Mouse (Mus musculus) left cerebral cortex, postnatal 4 days (tissue): ENCODE results near the gene Lca5l. TPM values are rescaled to one million over a fixed set of nuclear protein-coding genes. Genes with fewer than 3 reads are reported as not detected.

Source experiments
- DNase-seq: peaks from one replicate; pipeline ENCODE4 v3.0.0-alpha.2; 2022
- intact Hi-C: fragments of 180-260 bp; cut with DNase I; formaldehyde crosslinking; loops from one replicate; pipeline ENCODE4 v1.15.1; 2025
- total RNA-seq, 2 experiments: library from RNA; stranded (reverse); gene quantifications; 2 replicates each; pipeline ENCODE4 v1.2.3; 2021

The Lca5l gene
- total RNA-seq: 1 to 10 TPM; 1.7 to 2.0 TPM

- intact Hi-C loops: no loop called here
- DNase-seq: peak; percentile 100
Measured at GRCm38 (mm10) chr16:96191531-96192506, at the start of gene Lca5l. Gene Lca5l, minus strand, starts transcription at chr16:96192271.

- intact Hi-C loops: no loop called here
- no peak for DNase-seq
Measured at GRCm38 (mm10) chr16:96235366-96235970, 43.4 kb upstream of the Lca5l start, which contains the start of gene B3galt5. Gene B3galt5, plus strand, starts transcription at chr16:96235801.

GRCm38 (mm10) chr16:96233996-96234395, 41.9 kb upstream of the Lca5l start:
- no peak for DNase-seq
- intact Hi-C loops: no loop called here

- intact Hi-C loops: loop anchor here (2.0 kb wide), 1 partner anchor 111 kb away; no protein-coding TSS in a partner anchor
- DNase-seq: no peak
Measured at GRCm38 (mm10) chr16:96231974-96232373, 39.9 kb upstream of the Lca5l start.

- intact Hi-C loops: loop anchor here (2.0 kb wide), 1 partner anchor 112 kb away; no protein-coding TSS in a partner anchor
- no peak for DNase-seq
Measured at GRCm38 (mm10) chr16:96231251-96231650, 39.2 kb upstream of the Lca5l start.

- peak; percentile 84 for DNase-seq
- intact Hi-C loops: loop anchor here (2.0 kb wide), 1 partner anchor 112 kb away; no protein-coding TSS in a partner anchor
Measured at GRCm38 (mm10) chr16:96230411-96230810, 38.3 kb upstream of the Lca5l start.

- DNase-seq: no peak
- intact Hi-C loops: no loop called here
Measured at GRCm38 (mm10) chr16:96229044-96229555, 37.0 kb upstream of the Lca5l start.

GRCm38 (mm10) chr16:96228438-96228837, 36.4 kb upstream of the Lca5l start:
- intact Hi-C loops: no loop called here
- DNase-seq: no peak

- intact Hi-C loops: no loop called here
Measured at GRCm38 (mm10) chr16:96222452-96222851, 30.4 kb upstream of the Lca5l start.

GRCm38 (mm10) chr16:96221959-96222358, 29.9 kb upstream of the Lca5l start:
- intact Hi-C loops: no loop called here
- no peak for DNase-seq

More at GRCm38 (mm10) chr16:96222452-96222851, 30.4 kb upstream of the Lca5l start:
- no peak for DNase-seq

GRCm38 (mm10) chr16:96221491-96221890, 29.4 kb upstream of the Lca5l start:
- intact Hi-C loops: no loop called here
- no peak for DNase-seq

GRCm38 (mm10) chr16:96213027-96213426, 21.0 kb upstream of the Lca5l start:
- intact Hi-C loops: loop anchor here (10.0 kb wide), 1 partner anchor 462 kb away; no protein-coding TSS in a partner anchor
- DNase-seq: no peak

- intact Hi-C loops: loop anchor here (10.0 kb wide), 1 partner anchor 464 kb away; no protein-coding TSS in a partner anchor
- no peak for DNase-seq
Measured at GRCm38 (mm10) chr16:96210856-96211255, 18.8 kb upstream of the Lca5l start.

- DNase-seq: no peak
- intact Hi-C loops: loop anchor here (10.0 kb wide), 1 partner anchor 465 kb away; no protein-coding TSS in a partner anchor
Measured at GRCm38 (mm10) chr16:96209789-96210188, 17.7 kb upstream of the Lca5l start.

GRCm38 (mm10) chr16:96201485-96202232, 9.6 kb upstream of the Lca5l start:
- no peak for DNase-seq
- intact Hi-C loops: no loop called here

- intact Hi-C loops: no loop called here
- DNase-seq: no peak
Measured at GRCm38 (mm10) chr16:96200702-96201028, 8.6 kb upstream of the Lca5l start.

GRCm38 (mm10) chr16:96199913-96200701, 8.0 kb upstream of the Lca5l start, which contains the start of gene Sh3bgr:
Gene Sh3bgr, plus strand, starts transcription at chr16:96200450.
- DNase-seq: peak; percentile 59
- intact Hi-C loops: no loop called here

- intact Hi-C loops: no loop called here
- no peak for DNase-seq
Measured at GRCm38 (mm10) chr16:96187619-96188018, 4.5 kb downstream of the Lca5l start.

GRCm38 (mm10) chr16:96179156-96179555, 12.9 kb downstream of the Lca5l start:
- intact Hi-C loops: no loop called here
- DNase-seq: no peak

GRCm38 (mm10) chr16:96175399-96175798, 16.7 kb downstream of the Lca5l start:
- intact Hi-C loops: no loop called here
- peak; percentile 14 for DNase-seq
